Mouse (Mus musculus) G1E (cell line): ENCODE results near the gene Csnka2ip.

Experiments used
- CTCF ChIP-seq: IDR thresholded peaks from 2 replicates; pipeline ENCODE4 v1.5.1; 2012; ENCODE audit warnings: low read depth, low read length, inconsistent platforms, mixed read lengths
- GATA1 ChIP-seq: IDR thresholded peaks from 2 replicates; pipeline ENCODE4 v1.6.1; 2012; ENCODE audit warnings: borderline replicate concordance, low read length, inconsistent platforms, mixed read lengths
- GATA2 ChIP-seq: IDR thresholded peaks from 2 replicates; pipeline ENCODE4 v1.6.1; 2012; ENCODE audit warnings: low read depth, low read length, inconsistent platforms, borderline replicate concordance
- POLR2AphosphoS5 ChIP-seq: IDR thresholded peaks from 2 replicates; pipeline ENCODE4 v1.6.1; 2012; ENCODE audit warnings: low read depth, low read length, inconsistent platforms; ENCODE audit not compliant: insufficient replicate concordance
- TAL1 ChIP-seq: conservative IDR thresholded peaks from 2 replicates; pipeline ENCODE4 v1.6.1; 2012; ENCODE audit warnings: low read depth, low read length, inconsistent platforms, mixed read lengths

DNA sequence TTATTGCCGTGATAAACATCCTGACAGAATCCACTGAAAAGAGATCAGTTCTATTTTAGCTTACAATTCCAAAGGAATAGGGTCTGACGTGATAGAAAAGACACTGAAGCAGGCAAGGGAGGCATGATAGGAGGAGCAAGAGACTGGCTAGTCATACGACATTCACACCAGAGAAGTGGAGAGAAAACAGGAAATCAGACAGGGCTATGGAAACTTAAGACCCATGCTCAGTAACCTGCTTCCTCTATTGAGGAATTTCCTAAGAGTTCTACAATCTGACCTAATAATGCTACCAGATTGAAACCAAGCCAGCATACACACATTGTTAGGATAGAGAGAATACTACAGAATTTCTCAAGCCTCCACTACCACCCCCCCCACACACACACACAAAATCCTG, 12.4 kb upstream of the Csnka2ip start:
- TF ChIP-seq CTCF, result no peak
- TF ChIP-seq GATA1, result no peak
- TF ChIP-seq POLR2AphosphoS5, result no peak
- no peak for TF ChIP-seq TAL1
- no peak for TF ChIP-seq GATA2
